ENCODE assay signal across 8 mouse cellular contexts in the genomic region with DNA sequence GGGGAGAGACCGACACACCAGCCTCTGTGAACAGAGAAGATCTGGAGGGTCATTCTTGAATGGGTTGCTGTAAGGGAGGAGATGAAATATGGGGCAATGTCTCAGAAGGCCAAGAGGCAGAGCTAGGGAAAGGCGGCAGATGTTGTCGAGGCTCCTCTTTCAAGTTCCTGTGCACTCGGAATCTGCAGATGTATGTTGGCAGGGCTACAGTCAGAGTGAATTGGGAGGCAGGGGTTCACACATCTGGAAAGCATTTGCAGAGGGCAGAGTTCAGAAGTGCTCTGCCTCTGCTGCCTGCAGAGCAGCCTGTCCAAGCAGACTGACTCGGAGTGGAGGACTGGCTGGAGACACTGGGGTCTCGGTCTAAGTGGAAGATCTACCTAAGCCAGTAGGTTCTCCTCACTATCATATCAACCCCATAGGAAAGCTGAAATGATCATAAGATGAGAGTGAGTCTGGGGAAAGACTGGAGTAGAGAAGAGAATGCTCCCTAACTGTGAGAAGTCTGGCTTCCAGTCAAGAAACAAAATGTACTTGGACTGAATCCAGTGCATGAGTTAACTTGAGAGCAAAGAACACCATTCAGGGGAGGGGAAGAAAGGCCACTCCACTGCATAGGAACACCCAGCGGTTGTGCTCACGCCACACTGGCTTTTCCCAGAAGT.
DNase-seq lines count a peak whose midpoint lies in the region; ATAC-seq and TF ChIP-seq lines count a peak whose summit lies in the region.

No protein-coding gene starts in this region.

- ATAC-seq in lung, embryonic 14.5 days (ENCODE audit: insufficient read depth): peak; percentile 96
- ATAC-seq in granulocyte monocyte progenitor cell, adult 5-6 weeks (replicated peaks; ENCODE audit: poor library complexity, severe bottlenecking): no peak

- H3K36me3 ChIP-seq in lung, embryonic 14.5 days (ENCODE audit: insufficient read depth): no peaks in the 10 kb centered on the region

- DNase-seq in urinary bladder, postnatal 25 days (ENCODE audit: low spot score): peak; percentile 39
- DNase-seq in urinary bladder, adult 2 months (ENCODE audit: low spot score): no peak
- DNase-seq in fibroblast of lung, adult 2 months (ENCODE audit: low read depth): peak; percentile 61
- DNase-seq in heart, postnatal 14 days: peak; percentile 67 to 85
- peak; percentile 53 to 57 for DNase-seq in layer of hippocampus, adult 2 months (ENCODE audit: low spot score in 2 of 2)
- peak; percentile 98 for DNase-seq in lung, embryonic 14.5 days
- DNase-seq in telencephalon, adult 2 months (ENCODE audit: low read depth, low spot score): peak; percentile 70

- H3K9me3 ChIP-seq in lung, embryonic 14.5 days (ENCODE audit: low read depth, low read length): no peaks in the 10 kb centered on the region

- no peaks in the 10 kb centered on the region for H3K27me3 ChIP-seq in lung, embryonic 14.5 days (ENCODE audit: insufficient read depth, low read length)

- peaks cover 10% of the 10 kb centered on the region; the same call in 1 of the 2 replicates for H3K4me1 ChIP-seq in lung, embryonic 14.5 days (ENCODE audit: insufficient read depth)

- no peak overlapping the region for H3K4me2 ChIP-seq in lung, embryonic 14.5 days

- intact Hi-C loops in heart, postnatal 14 days (cut with DNase I): no loop called here

- TF ChIP-seq CTCF in layer of hippocampus, adult 2 months (conservative IDR thresholded peaks at IDR 0.05): no peak
- TF ChIP-seq CTCF in lung, embryonic 14.5 days (IDR thresholded peaks at IDR 0.05; ENCODE audit: low read depth): 0 out of 2 replicates have a peak, but pooled peaks have one; percentile 8

- WGBS in lung, embryonic 14.5 days: 27% methylated on average over 8 of the region's 8 CpGs

- H3K27ac ChIP-seq in layer of hippocampus, adult 2 months: peak overlapping the region; percentile 86
- H3K27ac ChIP-seq in lung, embryonic 14.5 days (ENCODE audit: low read depth): peak overlapping the region; percentile 92

- H3K9ac ChIP-seq in lung, embryonic 14.5 days: no peak overlapping the region

- no peak overlapping the region for H3K4me3 ChIP-seq in layer of hippocampus, adult 2 months
- no peak overlapping the region for H3K4me3 ChIP-seq in lung, embryonic 14.5 days (ENCODE audit: low read depth, low read length)
